8 mouse cellular contexts compared by ENCODE assay signal in the genomic region with DNA sequence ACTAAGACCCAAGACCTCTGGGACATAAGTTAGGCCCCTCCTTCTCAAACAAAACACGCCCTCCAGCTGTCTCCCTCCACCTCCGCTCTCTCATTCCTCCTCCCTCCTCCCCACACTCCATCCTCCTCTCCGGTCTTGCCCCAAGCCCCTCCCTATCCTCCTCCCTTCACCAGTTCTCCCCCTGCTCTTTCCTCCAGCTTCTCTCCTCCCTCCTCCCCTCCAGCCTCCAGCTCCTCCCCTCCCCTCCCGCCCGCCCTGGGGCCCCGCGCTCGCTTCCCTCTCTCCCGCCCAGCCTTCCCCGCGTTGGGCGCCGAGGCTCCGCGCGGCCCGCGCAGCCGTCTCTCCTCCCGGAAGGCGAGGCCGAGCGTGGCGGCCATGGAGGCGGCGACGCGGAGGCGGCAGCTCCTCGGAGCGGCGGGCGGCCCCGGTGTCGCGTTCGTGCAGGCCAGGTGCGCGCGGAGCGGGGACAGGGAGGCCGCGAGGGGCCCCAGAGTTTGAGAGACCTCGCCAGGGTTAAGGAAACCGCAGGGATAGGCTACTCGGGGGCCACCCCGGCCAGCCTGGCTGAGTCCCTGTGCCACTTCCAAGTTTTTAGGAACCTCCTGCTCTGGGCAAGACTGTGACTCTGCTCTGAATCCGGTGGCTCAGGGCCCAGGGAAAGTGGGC. TPM values are rescaled to one million over a fixed set of nuclear protein-coding genes. Genes with fewer than 3 reads are reported as not detected.
A peak's percentile ranks its signal among the peaks of the same experiment; 100 is the strongest.
DNase-seq lines count a peak whose midpoint lies in the region; ATAC-seq and TF ChIP-seq lines count a peak whose summit lies in the region.

A gene (plus strand): TSS at position 280 of the 666 bp plus-strand sequence.

- H3K27me3 ChIP-seq in intestine, embryonic 16.5 days (replicated peaks; ENCODE audit: control insufficient read depth, insufficient read depth, low read length), result no peaks in the 10 kb centered on the region
- no peaks in the 10 kb centered on the region for H3K27me3 ChIP-seq in midbrain, embryonic 11.5 days (ENCODE audit: control insufficient read depth, insufficient read depth, low read length)
- H3K27me3 ChIP-seq in spleen, adult 2 months (ENCODE audit: control insufficient read depth, insufficient read depth, low read length), result no peaks in the 10 kb centered on the region

- peaks cover 24% of the 10 kb centered on the region for H3K4me1 ChIP-seq in intestine, embryonic 16.5 days (ENCODE audit: control insufficient read depth, insufficient read depth, low read length)
- peaks cover 6% of the 10 kb centered on the region for H3K4me1 ChIP-seq in midbrain, embryonic 11.5 days (ENCODE audit: control insufficient read depth, insufficient read depth, low read length)
- peaks cover 11% of the 10 kb centered on the region; the same call in 1 of the 2 replicates for H3K4me1 ChIP-seq in spleen, adult 2 months (ENCODE audit: control insufficient read depth, insufficient read depth, insufficient read length)

- H3K9me3 ChIP-seq in intestine, embryonic 16.5 days (ENCODE audit: control insufficient read depth, low read length), result no peaks in the 10 kb centered on the region
- no peaks in the 10 kb centered on the region for H3K9me3 ChIP-seq in midbrain, embryonic 11.5 days (ENCODE audit: control insufficient read depth, low read length)

- peak; percentile 87 for DNase-seq in ovary, adult 18-20 months (ENCODE audit: low spot score)
- no peak for DNase-seq in ovary, postnatal 14 days (ENCODE audit: low spot score)
- DNase-seq in embryo, embryonic 11 days, result peak; percentile 86
- DNase-seq in gastrocnemius, postnatal 4 days (ENCODE audit: low spot score in 2 of 2), result peak; percentile 57 to 70
- DNase-seq in left cerebral cortex, postnatal 4 days, result peak; percentile 71
- peak; percentile 95 for DNase-seq in midbrain, embryonic 11.5 days (ENCODE audit: low spot score, missing footprints)
- peak; percentile 47 to 53 for DNase-seq in spleen, adult 2 months (ENCODE audit: low read depth in 1 of 2, low spot score in 2 of 2)

- no peaks in the 10 kb centered on the region for H3K36me3 ChIP-seq in intestine, embryonic 16.5 days (ENCODE audit: control insufficient read depth, insufficient read depth, low read length)
- H3K36me3 ChIP-seq in midbrain, embryonic 11.5 days (ENCODE audit: control insufficient read depth, insufficient read depth, low read length), result no peaks in the 10 kb centered on the region
- no peaks in the 10 kb centered on the region for H3K36me3 ChIP-seq in spleen, adult 2 months (ENCODE audit: control insufficient read depth, insufficient read depth, low read length)

- intact Hi-C loops in left cerebral cortex, postnatal 4 days (cut with DNase I), result no loop called here

- peak within 1 kb of the TSS; percentile 80 for H3K4me2 ChIP-seq in intestine, embryonic 16.5 days (ENCODE audit: low read depth, low read length)
- peak within 1 kb of the TSS; percentile 77 for H3K4me2 ChIP-seq in midbrain, embryonic 11.5 days

- TF ChIP-seq CTCF in spleen, adult 2 months (IDR thresholded peaks at IDR 0.05; ENCODE audit: extremely low read depth, insufficient read depth, insufficient read length, insufficient replicate concordance), result no peak

- peak; percentile 90 for ATAC-seq in intestine, embryonic 16.5 days
- peak; percentile 84 for ATAC-seq in midbrain, embryonic 11.5 days (ENCODE audit: low FRiP score)

- H3K9ac ChIP-seq in intestine, embryonic 16.5 days (ENCODE audit: low read depth, low read length), result peak within 1 kb of the TSS; percentile 81
- H3K9ac ChIP-seq in midbrain, embryonic 11.5 days (ENCODE audit: low read length), result peak within 1 kb of the TSS; percentile 90

- H3K27ac ChIP-seq in intestine, embryonic 16.5 days (ENCODE audit: low read length), result peak within 1 kb of the TSS; percentile 87
- H3K27ac ChIP-seq in midbrain, embryonic 11.5 days (ENCODE audit: low read depth, low read length), result peak within 1 kb of the TSS; percentile 75
- H3K27ac ChIP-seq in spleen, adult 2 months (ENCODE audit: insufficient read depth, low read length), result peak within 1 kb of the TSS; percentile 50

- 0% methylated on average over 45 of the region's 48 CpGs for WGBS in intestine, embryonic 16.5 days
- under 1% methylated on average over 46 of the region's 48 CpGs for WGBS in midbrain, embryonic 11.5 days
- 2% methylated on average over 43 of the region's 48 CpGs for WGBS in spleen, adult 2 months

- no peak for TF ChIP-seq POLR2A in spleen, adult 2 months (IDR thresholded peaks at IDR 0.05; ENCODE audit: low read depth, low read length)

- H3K4me3 ChIP-seq in intestine, embryonic 16.5 days (ENCODE audit: low read length), result peak within 1 kb of the TSS; percentile 64
- H3K4me3 ChIP-seq in midbrain, embryonic 11.5 days (ENCODE audit: low read depth, low read length), result peak within 1 kb of the TSS; percentile 63
- peak within 1 kb of the TSS; percentile 64 for H3K4me3 ChIP-seq in spleen, adult 2 months (ENCODE audit: extremely low read depth, insufficient read depth, insufficient read length)

RNA-seq across cellular contexts. Expression of the gene that starts here (rescaled TPM):
- 10 to 100 TPM; 26.4 to 27.2 TPM for total RNA-seq in gastrocnemius, postnatal 4 days (2021)
- polyA plus RNA-seq in intestine, embryonic 16.5 days (2015; fragmentation: Nextera tagmentation; extraction: Ambion mirVana), result 34.9 and 40.2 TPM in 2 replicates
- 1 to 10 TPM; 7.1 to 9.0 TPM for total RNA-seq in left cerebral cortex, postnatal 4 days (2021)
- 7.9 and 8.5 TPM in 2 replicates for polyA plus RNA-seq in midbrain, embryonic 11.5 days (2014; fragmentation: Nextera tagmentation; extraction: Ambion mirVana)
- polyA plus RNA-seq in spleen, adult 2 months (2012; rRNA removed), result 27.7 and 31.6 TPM in 2 replicates
